In the genomic region with DNA sequence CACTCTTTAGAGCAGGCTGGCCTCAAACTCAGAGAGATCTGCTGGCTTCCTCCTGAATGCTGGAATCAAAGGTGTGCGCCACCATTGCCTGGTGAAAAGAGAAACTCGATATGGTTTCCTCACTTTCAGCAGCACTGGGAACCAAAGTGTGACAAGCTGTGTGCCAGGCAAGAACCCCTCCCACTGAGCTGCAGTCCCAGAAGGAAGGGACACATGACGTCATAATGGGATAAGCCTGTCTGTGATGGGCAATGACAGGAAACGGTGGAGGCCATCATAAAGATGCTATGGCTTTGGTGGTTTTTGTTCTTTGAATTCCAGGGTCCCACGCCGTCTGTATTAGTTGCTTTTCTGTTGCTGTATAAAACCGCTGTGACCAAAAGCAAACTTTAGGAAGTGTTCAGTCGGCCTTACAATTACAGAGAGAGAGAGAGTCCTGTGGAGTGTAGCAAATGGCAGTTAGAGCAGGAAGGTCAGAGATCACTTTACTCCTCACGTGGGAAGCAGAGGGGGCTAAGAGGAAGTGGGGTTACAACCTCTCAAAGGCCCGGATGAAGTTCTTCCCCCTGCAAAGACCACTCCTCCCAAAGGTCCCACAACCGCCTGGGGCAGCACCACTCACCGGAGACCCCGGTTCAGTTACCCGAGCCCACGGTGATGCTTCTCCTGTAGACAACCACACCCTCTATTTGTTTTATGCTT, we compare ENCODE assay signal across 10 mouse cellular contexts. TPM values are rescaled to one million over a fixed set of nuclear protein-coding genes. Genes with fewer than 3 reads are reported as not detected.
DNase-seq lines count a peak whose midpoint lies in the region; ATAC-seq and TF ChIP-seq lines count a peak whose summit lies in the region.
"Had no signal": no experiment of that assay in that cellular context is flagged by ENCODE, and none has a peak within 500 bp of the region (broad histone marks: within the 10 kb centered on the region; RNA-seq: fewer than 3 reads in every experiment).

No protein-coding gene starts in this region.

- TF ChIP-seq CTCF in layer of hippocampus, adult 2 months (conservative IDR thresholded peaks at IDR 0.05): no peak

- H3K27ac ChIP-seq in layer of hippocampus, adult 2 months: no peak overlapping the region
- H3K27ac ChIP-seq: hindbrain, embryonic 15.5 days; neural tube, embryonic 13.5 days had no signal

- DNase-seq in CD4-positive, CD25-positive, alpha-beta regulatory T cell, adult 2 months (ENCODE audit: low read depth, low spot score): peak; percentile 19
- DNase-seq in ZHBTc4 (ENCODE audit: low read depth, low spot score): peak; percentile 64
- DNase-seq in induced T-regulatory cell, adult 2 months (ENCODE audit: low read depth): peak; percentile 33
- DNase-seq in lung, postnatal 36 days: peak; percentile 60
- no peak for DNase-seq in cerebellum, adult 11 months
- DNase-seq in layer of hippocampus, adult 2 months (ENCODE audit: low spot score in 2 of 2): no peak
- DNase-seq in layer of hippocampus, postnatal 14 days (ENCODE audit: low spot score in 2 of 2): no peak

- no peak overlapping the region for H3K4me3 ChIP-seq in layer of hippocampus, adult 2 months
- H3K4me3 ChIP-seq: hindbrain, embryonic 15.5 days; neural tube, embryonic 13.5 days had no signal

- ATAC-seq in CD4-positive, CD25-positive, alpha-beta regulatory T cell, adult 4 months: no peak

RNA-seq across cellular contexts. Expression of a gene that starts 39.7 kb away (rescaled TPM):
- polyA plus RNA-seq in CD4-positive, CD25-positive, alpha-beta regulatory T cell, adult 4 months (2017; shearing (Covaris generic)): 100 to 1,000 TPM; 379 to 453 TPM
- total RNA-seq in layer of hippocampus, adult 2 months (2021): 100 to 1,000 TPM; 123 to 125 TPM
- 100 to 1,000 TPM; 153 to 159 TPM for total RNA-seq in layer of hippocampus, postnatal 14 days (2021)

RNA-seq across cellular contexts. Expression of a gene that starts 41.1 kb away (rescaled TPM):
- polyA plus RNA-seq in CD4-positive, CD25-positive, alpha-beta regulatory T cell, adult 4 months (2017; shearing (Covaris generic)): 100 to 1,000 TPM; 118 to 183 TPM
- 10 to 100 TPM in 1 of 2 experiments, 1 to 10 TPM in 1; 8.6 to 11.9 TPM for total RNA-seq in layer of hippocampus, adult 2 months (2021)
- total RNA-seq in layer of hippocampus, postnatal 14 days (2021): 10 to 100 TPM; 13.6 to 14.4 TPM

Comparison
In these comparisons a context has a peak if more than half of its experiments do, and no peak if none do; other contexts are left out.
1. DNase-seq: peak in CD4-positive, CD25-positive, alpha-beta regulatory T cell, adult 2 months (single experiment), ZHBTc4 (single experiment), induced T-regulatory cell, adult 2 months (single experiment) and lung, postnatal 36 days (single experiment); none in cerebellum, adult 11 months (single experiment), layer of hippocampus, adult 2 months (0 of 2) and layer of hippocampus, postnatal 14 days (0 of 2).